Mouse (Mus musculus): ENCODE measurements around the gene Actr10.

Gene Actr10

DNA sequence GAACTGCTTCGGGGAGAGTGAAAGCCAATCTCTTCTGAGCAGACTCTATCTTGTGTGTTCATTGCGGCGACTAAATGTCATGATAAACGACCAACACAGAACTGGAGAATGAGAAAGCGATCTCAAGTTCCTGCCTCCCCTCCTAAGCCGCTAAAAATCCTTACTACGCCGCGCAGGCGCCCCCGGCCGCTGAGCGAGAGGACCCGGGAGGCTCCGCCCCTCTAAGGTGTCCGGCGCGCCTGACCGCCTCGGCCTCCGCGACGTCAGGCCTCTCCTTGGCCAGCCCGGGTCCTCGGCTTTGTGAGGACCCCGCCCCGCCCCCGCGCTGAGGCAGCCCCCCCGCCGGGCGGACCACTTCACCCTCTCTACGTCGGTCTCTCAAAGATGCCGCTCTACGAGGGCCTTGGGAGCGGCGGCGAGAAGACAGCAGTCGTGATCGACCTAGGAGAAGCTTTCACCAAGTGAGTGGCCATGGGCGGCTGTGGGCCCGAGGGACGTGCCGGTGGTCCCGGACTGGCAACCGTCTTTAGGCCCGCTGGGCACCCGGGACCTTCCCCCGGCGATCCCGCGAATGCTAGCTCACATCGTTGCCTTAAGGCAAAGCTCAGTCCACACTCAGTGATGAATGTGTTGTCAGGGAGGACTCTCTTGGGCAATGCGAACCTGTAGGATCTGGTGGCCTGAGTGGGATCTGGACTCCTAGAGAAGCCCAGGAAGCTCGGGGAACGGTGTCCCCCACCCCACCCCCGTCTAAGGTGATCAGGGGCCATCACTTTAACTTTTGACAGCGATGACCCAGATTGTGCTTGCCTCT is at the start of gene Actr10:
Gene Actr10, plus strand, starts transcription at position 287 of the 814 bp plus-strand sequence.
- DNase-seq, result peak; percentile 96

DNA sequence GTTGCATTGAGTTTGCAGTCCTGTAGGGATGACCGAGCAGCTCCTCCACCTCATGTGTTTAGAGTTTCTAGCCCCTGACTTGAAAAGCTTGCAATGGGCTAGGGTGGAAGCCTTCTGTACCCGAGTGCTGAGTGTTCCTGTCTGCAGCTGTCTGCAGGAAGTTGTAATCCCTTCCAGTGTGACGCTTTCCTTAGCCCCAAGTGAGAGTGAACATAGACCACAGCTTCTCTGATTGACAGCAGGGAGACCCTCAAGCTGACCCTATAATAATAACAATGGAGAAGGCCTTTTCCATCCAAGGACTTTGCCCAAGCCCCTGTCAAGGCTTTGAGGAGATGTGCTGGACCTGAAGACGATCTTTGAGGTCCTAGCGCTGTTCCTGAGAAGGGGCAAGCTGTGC is 47.3 kb upstream of the Actr10 start:
- no peak for DNase-seq

DNA sequence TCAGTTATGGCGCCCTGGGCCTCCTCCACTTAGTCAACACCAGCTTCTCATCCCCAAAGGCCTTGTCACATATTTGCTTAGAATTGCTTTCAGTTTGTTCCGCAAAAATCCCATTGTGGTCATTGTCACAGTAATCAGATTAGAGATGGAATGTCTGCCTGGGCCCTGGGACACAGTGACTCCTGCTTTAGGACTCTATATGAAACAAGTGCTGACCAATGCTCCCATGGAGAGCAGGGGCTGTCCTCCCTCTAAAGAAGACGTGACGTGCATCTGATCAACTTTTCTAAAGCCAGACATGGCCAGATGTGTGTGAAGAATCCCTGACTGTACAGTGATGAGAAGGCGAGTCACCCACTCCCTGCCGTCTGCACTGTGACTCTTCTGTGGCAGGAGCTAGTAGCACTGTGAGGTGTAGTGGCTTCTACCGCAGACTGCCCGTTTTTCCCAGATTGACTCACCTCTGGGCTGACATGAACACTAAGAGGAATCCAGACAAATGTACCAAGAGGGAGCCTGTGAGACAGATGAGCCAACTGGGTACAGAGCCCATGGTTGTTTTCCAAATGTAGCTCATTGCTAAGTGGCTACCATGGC is 46.7 kb upstream of the Actr10 start:
- no peak for DNase-seq

DNA sequence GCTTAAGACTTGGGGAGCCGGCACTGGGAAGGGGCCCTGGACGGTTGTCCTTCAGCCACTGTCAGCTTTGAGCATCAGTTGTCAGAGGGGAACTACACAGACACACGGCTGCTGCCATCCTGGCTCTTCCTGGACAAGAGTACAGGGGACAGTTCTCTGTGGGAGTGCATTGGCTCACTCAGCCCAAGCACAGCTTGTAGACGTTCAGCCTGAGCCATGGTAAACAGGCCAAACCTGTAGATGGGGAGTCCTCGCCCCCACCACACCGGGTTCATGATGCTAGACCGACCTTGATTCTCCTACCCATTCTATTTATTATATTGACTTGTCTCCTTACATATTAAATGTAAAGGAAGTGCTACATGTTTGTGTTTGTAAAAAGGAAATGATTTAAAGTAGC is 42.4 kb upstream of the Actr10 start:
- DNase-seq, result no peak

DNA sequence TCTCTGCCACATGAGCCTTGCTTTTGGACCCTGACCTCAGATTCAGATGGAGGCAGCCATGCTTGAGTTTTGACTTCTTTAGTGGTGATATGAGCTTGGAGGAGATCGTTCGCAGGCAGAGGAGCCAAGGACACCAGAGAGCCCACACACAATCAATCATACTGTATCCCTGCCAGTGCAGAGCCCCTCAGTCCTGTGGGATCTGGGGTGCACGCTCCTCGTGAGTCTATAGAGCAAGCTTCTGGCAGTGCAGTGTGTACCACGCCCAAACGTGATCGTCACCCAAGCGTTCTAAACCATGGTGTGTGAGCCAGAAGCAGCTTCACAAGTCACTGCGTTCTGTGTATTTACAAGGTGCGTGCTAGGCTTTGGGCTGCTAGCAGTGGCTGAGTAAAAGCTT is 41.6 kb upstream of the Actr10 start:
- DNase-seq, result no peak

DNA sequence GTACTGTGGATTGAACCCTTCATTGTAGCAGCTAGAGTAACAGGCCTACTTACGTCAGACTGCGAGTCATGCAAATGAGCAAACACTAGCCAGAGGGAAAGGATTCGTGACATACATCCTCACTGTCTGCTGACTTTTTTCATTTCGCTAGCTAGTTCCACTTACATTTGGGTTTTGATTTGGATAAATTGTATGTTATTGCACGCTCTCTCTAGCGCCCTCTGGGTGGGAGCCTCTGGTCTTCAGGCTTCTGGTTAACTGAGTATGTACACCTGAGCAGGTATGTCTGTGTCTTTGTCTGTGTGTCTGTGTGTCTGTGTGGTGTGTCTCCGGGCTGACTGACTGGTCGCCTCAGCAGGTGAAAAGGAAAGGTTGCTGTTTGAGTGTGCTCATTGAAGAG is 40.2 kb upstream of the Actr10 start:
- DNase-seq, result peak; percentile 42

DNA sequence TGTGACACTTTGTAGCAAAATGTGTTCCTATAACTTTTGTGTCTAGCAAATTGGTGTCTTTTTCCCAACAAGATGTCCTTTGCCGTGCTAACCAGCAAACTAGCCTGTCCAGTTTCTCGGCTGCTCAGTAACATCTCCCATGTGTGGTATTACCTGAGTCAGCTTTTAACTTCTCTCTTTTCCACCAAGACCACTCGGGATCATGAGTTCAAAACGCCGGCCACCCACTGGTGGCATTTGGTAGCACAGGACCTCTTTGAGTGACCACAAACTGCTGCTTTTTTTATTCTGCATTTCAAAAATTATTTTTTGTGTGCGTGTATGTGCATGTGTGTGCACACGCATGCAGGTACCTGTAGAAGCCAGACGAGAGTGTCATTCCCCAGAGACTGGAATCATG is 39.2 kb upstream of the Actr10 start:
- DNase-seq, result peak; percentile 43

DNA sequence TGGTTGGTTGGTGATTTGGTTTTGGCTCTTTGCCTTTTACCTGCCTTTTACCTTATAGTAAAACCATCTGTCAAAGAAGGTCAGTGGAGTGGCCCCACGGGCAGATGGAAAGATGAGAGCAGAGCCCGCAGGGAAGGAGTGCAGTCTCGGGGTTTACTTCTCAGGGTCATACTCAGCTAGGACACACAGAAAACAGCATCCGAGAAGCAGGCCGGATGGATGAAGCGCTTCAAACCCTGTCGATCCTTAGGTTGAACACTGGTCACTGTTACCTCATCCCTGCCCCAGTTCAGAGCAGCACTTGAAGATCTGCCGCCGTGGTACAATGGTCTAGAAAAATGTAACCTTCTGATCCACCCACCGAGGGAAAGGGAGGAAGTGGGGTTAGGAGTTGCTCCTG is 33.2 kb upstream of the Actr10 start:
- DNase-seq, result no peak

DNA sequence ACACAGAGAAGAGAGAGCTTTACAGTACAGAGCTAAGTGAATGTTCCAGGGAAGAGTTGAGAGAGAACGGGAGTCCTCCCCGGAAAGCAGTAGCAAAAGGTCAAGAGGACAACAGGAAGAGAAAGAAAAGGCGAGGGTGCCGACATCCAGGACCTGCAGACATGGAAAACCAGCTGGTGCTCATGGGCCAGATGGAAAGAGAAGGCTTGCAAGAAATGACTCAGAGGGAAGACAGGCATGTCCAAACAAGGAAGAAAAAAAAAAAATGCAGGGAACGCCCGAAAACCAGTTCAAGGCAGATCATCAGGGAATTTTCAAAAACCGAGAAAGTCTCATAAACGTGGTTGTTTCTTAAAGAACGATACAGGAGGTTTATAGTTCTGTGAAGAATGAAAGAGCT is 30.8 kb upstream of the Actr10 start:
- DNase-seq, result no peak

DNA sequence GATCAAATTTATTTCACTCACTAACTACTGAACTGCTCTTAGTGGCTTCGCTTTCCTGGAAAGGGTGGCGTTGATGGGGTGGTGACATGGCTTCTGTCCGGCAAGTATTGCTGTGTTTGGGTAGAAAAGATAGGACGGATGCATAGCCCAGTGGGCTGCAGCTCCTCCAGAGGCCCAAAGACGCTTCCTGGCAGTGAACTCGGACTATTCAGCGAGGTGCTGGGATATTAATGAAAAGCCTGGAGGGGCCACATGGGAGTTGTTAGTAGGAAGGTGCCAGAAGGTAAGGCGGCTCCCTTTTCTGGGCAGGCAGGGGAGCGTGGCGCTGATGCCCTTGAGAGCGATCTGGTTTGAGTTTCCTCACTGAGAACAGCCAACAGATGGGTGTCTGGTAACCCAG is 30.0 kb upstream of the Actr10 start:
- DNase-seq, result no peak

DNA sequence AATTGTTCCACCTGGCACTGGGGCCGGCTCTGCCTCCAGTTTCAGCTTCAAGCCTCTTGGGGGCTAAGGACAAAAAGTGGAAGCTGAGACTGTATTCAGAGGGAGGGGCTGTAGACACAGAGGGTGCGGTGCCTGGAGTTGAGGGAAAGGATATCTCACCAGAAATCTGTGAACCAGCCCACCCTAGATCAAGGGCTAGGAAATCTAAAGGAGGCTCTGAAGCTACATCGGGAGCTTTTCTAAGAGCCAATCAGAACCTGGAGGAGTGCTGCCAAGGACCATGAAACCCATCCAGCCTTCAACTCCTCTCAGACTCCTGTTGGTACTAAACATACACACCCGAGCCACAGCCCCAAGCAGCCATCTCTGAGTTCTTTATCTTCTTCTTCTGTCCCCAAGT is 29.6 kb upstream of the Actr10 start:
- no peak for DNase-seq

DNA sequence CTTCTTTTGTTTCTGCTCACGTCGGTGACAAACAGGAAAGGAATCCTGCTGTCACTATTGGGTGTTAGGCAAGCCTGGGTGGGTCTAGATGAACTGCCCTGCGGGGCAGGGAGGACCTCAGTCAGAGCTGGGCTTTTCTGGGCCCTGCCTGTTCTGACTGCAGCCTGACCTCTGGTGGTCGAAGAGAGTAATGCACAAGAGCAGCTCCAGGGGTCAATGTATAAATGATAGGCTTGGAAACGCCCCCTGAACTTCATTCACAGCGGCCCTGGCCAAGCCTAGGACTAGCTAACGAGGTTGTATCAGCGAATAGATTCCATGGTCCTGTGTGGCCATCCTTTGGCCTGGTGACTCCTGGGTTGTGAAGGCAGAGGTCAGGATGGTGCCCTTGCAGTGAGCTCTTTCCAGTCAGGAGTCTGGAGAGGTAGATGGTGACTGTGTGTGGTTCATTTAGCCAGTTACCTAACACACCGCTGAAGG is 27.4 kb upstream of the Actr10 start:
- peak; percentile 89 for DNase-seq

DNA sequence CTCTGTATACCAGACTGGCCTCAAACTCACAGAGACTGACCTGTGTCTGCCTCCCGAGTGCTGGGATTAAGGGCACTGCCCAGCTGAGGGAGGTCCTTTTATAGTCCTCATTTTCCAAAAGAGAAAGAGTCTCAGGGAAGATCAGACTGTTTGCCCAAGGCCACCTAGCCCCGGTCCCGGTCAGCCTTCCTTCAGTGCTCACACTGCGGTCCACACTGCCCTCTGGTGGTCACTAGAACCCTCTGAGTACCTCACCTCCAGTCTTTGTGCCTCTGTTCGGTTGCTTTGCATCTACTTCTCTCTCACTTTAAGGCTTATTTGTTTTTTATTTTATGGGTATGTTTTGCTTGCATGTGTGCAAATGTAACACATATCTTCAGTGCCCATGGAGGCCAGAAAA is 26.6 kb upstream of the Actr10 start:
- peak; percentile 93 for DNase-seq

DNA sequence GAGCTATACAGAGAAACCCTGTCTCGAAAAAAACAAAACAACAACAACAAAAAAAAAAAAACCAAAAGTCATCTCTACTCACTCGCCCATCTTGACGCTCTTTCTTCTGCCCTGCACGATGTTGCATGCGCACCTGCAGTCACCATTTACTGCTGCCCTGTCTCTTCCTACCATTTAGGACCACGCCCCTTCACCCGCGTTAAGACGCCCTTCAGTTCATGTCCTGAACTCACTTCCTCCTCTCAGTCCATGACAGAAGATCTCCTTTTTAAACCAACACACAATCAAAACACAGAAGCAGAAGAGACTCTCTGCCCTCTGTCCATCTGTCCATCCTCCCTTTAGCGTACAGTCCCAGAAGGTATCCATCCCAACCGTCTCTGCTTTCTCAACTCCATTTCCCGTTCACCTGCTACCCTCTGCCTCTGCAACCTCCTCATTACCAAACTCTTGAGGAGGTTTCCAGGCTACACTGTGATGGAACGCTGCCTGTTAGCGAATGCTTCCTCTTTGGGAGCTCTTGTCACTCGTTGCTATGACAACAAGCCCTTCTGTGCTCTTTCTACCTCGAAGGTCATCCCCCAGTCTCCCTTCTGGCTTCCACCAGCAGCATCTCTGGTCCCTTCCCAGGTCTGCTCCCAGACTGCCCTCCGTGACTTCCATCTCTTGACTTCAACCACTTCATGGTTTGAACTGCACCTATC is 25.8 kb upstream of the Actr10 start:
- no peak for DNase-seq

DNA sequence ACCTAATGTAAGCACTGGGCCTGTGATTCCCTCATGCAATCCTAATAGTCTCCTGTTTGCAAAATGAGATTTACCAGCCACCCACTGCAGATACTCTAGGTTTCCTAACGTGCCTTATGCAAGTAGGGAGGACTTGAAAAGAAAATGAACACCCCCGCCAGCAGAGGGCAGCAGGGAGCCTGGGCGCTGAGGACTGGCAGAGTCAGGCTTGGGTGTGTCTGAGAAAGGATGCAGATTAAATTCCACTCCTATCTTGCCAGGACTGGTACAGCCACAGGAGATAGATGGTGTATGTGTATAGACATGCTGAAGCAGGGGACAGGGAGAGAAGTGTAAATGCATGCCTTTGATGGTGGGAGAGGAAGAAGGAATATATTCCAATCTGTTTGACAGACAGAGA is 24.2 kb upstream of the Actr10 start:
- DNase-seq, result peak; percentile 74

DNA sequence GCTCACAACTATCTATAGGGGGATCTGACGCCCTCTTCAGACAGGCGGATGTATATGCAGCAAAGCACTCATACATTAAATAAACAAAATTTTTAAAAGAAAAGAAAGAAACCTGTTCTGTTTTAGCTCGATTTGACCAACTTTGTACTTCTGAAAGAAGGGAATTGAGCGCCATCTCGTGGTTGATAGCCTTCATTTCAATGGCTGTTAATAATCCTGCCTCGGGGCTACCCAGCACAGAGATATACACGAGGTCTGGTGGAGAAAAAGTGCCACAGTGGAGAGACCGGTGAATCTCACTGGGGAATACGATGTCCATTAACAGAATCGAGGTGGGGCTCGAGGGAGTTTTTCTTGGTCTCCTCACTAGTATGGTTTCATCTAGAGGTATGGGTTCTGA is 23.3 kb upstream of the Actr10 start:
- peak; percentile 68 for DNase-seq

DNA sequence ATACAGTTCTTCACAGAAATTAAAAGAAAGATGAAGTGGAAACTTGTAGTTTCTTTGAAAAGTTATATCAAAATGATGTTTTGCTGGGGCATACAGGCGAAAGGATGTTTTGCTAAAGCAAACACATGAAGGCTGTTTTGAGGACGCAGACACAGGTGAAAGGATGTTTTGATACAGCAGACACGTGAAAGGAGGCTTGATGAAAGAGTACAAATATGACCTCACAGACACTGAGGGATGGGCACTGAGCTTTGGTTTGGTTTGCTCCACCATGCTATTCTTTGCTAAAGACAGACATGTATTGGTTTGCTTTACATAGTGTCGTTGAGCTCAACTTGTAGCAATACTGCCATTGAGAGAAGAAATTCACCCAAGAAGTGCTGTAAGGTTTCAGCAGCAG is 7.9 kb upstream of the Actr10 start:
- DNase-seq, result no peak

DNA sequence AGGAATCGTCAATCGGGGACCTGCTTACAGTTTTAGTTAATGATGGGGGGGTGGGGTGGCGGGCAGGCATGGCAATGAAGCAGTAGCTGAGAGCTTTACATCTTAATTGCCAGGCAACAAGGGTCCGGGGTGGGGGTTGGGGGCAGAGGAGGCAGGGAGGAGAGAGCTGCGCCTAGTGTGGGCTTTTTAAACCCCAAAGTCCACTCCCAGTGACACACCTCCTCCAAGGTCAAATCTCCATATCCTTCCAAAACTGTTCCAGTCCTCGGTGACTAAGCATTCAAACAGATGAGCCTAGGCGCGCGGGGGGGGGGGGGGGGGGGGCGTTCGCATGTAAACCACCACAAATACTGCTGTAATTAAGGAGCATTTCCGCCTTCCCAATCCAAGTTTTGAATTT is 507 bp upstream of the Actr10 start:
- DNase-seq, result peak; percentile 33

DNA sequence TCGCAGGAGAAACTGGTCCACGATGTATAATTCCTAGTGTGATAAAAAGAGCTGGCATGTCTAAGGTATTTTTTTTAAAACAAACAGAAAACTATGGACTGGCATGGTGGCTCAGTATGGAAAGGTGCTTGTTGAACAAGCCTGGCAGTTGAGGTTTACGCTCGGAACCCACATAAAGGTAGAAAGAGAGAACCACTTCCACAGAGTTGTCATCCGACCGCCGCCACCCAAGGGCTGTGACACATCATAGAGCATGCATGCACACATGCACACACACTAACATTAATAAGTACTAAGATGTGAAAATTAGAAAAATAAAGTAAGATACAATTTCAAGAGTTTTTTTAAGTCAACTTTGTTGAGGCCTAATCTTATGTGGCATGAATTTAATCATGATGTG is 3.1 kb downstream of the Actr10 start:
- DNase-seq, result no peak

DNA sequence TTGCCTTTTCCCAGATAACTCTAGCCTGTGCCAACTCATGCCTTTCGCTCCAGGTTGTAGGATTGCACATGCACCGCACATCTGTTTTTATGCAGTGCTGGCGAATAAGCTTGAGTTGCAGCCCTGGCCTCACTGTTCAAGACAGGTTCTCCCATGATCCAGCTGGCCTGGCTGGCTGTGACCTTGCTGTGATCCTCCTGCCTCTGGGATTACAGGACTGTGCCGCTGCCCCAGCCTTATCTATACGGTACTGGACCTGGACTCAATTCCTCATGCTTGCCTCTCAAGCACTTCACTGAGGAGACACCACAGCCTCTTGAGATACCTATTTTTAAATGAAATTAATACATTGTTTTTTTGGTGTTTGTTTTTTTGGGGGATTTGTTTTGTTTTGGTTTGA is 6.5 kb downstream of the Actr10 start:
- no peak for DNase-seq

DNA sequence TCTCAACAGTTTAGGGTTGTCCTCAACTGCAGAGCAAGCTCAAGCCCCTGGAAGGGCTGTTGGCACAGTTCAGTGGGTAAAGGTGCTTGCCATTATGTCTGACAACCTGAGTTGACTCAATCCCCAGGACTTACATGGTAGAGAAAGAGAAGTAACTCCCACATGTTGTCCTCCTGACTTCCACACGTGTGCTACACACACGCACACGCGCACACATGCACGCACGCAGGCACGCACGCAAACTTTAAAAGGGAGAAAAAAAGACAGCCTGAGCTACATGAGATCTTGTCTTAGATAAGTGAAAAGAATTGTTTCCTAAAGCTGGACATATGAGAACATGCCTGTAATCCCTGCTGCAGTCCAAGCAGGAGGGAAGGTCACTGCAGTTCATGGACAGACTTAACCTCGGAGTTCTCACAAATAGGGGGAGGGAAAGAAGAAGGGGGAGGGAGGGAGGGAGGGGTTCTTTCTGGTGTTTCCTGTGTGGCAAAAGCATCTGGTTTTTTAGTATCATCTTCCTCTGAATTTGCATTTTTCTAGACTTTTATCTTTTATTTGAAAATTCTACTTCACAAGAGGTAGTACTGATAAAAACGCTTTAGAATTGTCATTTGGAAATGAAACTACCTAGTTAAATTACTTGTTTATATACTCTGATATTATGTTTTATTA is 9.1 kb downstream of the Actr10 start:
- no peak for DNase-seq

DNA sequence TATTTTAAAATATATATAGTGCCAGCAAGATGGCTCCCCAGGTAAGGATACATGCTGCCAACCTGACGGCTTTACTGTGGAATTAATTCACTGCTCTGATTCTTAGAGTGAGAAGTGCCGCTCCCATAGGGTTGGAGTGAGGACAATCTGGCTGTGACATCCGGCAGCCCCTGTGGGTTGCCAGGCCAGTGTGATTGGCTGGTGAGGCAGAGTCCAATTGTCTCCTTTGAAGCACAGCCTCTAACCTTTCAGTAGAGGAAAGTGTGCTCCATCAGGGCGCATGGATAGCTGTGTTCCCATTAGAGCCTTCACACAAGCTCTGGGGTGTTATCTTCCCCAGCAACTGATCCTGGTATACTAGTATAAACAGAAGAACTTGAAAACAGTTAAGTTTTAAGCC is 21.0 kb downstream of the Actr10 start:
- DNase-seq, result no peak

DNA sequence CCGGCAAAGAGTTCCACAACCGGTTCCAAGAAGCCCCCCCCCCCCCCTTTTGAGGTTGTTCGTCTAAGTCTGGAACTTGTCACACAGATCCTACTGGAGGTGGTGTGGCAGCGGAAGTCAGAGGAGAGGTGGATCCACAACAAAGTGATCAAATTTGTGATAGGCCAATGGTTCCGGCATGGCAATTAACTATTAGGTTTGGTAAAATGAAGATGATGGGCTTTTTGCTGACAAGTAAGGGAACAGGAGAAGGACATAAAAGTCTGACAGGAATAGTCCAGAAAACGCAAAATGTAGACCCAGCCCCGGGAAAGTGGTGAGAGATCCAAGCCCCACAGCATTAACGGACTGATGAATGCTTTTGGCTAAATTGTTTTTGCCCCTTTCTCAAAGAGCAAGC is 29.9 kb downstream of the Actr10 start:
- DNase-seq, result no peak
